Mouse (Mus musculus) stomach, postnatal 0 days (tissue): Measurements from ENCODE around the gene Prdm16.

Source experiments
- CTCF ChIP-seq: IDR thresholded peaks from 2 replicates; pipeline ENCODE4 v1.5.1; 2016; ENCODE audit warnings: antibody characterized with exemption, low read depth, mild to moderate bottlenecking, moderate library complexity
- EP300 ChIP-seq: optimal IDR thresholded peaks from 2 replicates; pipeline ENCODE3; 2016; ENCODE audit warnings: antibody characterized with exemption

DNA sequence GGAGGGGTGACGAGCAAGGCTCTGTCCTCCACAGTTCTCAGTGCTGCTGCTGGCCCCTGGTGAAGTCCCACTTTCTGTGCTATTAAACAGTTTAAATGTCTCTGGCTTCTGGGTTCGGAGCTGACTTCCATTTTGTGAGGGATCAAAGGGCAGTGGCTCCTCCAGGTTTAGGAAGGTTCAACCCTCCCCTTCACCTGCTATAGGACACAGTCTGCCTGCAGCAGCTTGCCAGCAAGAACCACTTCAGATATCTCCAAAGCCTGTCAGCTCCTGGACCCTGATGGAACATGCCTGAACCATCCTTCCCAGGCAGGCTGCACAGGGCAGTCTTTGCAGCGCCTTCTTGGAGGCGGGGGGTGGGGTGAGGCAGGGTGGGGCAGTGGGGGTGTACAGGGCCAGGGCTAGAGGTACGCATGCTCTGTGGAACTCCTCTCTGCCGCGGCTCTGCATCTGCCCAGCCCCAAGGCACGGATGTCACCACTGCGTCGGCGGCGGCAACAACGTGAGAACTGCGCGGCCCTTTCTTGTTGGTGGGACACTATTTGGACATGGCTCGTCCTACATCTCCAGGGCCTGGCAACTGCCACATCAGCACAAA lies 134.2 kb downstream of the Prdm16 start:
- TF ChIP-seq CTCF: no peak
- TF ChIP-seq EP300: no peak
